Mouse (Mus musculus) hematopoietic stem cell, adult 5-6 weeks (primary cell): Measurements from ENCODE around the gene Xirp2. TPM values are rescaled to one million over a fixed set of nuclear protein-coding genes. Genes with fewer than 3 reads are reported as not detected.

Source experiments
- ATAC-seq, 2 experiments: fragments of 125-278 bp in 1 of 2; replicated peaks in 1 of 2; 2 replicates each; pipeline ENCODE4 v1.8.0; 2016 to 2017; ENCODE audit warnings: inconsistent platforms in 2 of 2, mild to moderate bottlenecking in 2 of 2, moderate number of reproducible peaks in 2 of 2, low read depth in 1 of 2, moderate TSS enrichment in 1 of 2; ENCODE audit not compliant: low FRiP score in 2 of 2, poor library complexity in 2 of 2, severe bottlenecking in 2 of 2, insufficient read depth in 1 of 2, low TSS enrichment in 1 of 2
- total RNA-seq: library from RNA; stranded (forward); fragments of 172-1452, 232-1000 nt; gene quantifications from 2 replicates; pipeline ENCODE4 v1.2.3, GENCODE M21; 2017

Gene Xirp2
- total RNA-seq, 1 experiment from 2014 or later = not detected

- no peak for ATAC-seq
These were observed 89.5 kb downstream of the Xirp2 start for GRCm38 (mm10) chr2:67535347-67535746.

- no peak for ATAC-seq
These were observed 93.6 kb downstream of the Xirp2 start for GRCm38 (mm10) chr2:67539426-67539825.

- no peak for ATAC-seq
These were observed 96.3 kb downstream of the Xirp2 start for GRCm38 (mm10) chr2:67541957-67542696.

GRCm38 (mm10) chr2:67544426-67544825 lies 98.6 kb downstream of the Xirp2 start:
- no peak for ATAC-seq

GRCm38 (mm10) chr2:67564851-67565479 lies 119.2 kb downstream of the Xirp2 start:
- peak; percentile 24 to 39; a peak in 1 of 4 replicates for ATAC-seq

GRCm38 (mm10) chr2:67565480-67566331 lies 119.9 kb downstream of the Xirp2 start, which contains the start of gene B3galt1:
TSS of gene B3galt1 (plus strand) at chr2:67565871.
- peak; percentile 72 to 83 for ATAC-seq

DNA sequence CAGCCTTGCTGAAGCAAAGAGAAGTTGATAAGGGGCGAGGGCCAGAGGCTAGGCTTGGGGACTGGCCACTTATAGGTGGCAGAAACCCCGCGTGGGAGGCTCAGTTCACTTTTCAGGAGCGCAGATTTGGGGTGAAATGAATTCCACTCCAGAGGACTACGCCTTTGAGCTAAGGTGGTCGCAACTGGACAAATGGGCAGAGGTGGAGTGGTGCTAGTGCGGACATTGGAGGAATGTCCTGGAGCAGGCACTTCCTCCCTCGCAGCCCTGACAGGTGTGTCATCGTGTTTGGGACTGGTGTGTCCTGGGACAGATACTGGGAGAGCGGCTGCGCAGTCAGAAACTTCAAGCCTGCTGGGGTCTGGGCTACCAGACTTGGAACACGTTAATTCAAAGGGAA lies 120.8 kb downstream of the Xirp2 start:
- 0 out of 4 replicates have a peak, but pooled peaks of 1 of the 2 experiments have one; percentile 1 for ATAC-seq

DNA sequence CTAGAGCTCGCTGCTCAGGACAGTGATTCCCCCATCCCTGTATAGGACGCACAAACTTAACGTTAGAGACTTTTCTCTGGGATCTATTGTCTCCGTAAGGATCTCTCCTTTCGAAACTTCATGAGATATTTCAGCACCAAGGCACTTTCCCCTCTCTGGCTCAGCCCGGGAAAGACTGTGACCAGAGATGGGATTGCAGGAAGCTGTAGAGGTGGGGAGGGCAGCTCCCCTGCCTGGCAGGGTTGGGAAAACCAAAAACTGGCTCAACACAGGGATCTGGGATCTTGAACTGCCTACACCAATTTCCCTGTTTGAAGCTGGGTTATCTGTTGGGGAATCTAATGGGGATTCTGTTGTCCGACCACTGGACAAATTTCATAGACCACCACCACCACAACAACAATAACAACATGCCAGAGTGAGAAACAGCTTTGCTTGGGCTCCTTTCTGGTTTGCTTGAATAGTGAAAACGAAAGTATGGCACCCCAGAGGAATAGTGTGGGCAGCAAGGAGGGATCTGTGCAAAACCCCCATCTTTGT lies 121.4 kb downstream of the Xirp2 start:
- ATAC-seq = no peak

Other genes with a start within 250 kb of the Xirp2 start
- gene Gm21830, start 32.3 kb upstream of the Xirp2 start, total RNA-seq = not detected in 2 replicates
- gene Gm26727, start 12.8 kb upstream of the Xirp2 start, total RNA-seq = not detected in 2 replicates
- gene B3galt1, start 119.9 kb downstream of the Xirp2 start, total RNA-seq = 0.38 and 0.60 TPM in 2 replicates